8 mouse cellular contexts compared by ENCODE assay signal in the genomic region with DNA sequence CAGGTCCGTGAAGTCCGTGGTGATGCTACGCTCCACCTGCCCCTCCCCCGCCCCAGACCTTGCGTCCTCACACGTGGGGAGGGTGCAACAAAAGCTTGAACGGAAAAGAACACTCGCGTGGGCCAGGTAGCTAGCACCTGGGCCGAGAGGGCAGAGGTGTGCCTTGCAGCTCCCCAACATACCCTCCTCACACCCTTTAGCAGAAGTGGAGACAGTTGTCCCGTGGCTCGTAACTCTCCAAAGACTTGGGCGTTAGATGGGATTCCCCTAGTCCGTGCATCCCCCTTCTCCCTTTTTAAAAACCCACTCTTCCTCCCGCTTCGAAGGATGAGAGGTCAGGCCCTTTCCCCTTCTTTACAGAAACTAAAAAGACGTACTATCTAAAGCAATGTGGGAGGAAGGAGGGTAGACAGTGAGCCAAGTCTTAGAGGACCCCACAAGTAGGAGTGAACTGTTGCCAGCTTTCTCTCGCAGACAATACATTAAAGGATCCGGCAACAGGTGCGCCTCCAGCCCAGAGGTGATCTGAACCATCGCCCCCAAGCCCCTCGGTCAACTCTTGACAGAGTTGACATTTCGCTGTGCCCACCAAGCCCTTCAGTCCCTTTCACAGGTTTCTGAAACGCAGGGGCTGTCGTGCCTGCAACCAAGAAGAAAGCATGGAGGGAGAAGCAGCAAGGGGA. TPM values are rescaled to one million over a fixed set of nuclear protein-coding genes. Genes with fewer than 3 reads are reported as not detected.
DNase-seq lines count a peak whose midpoint lies in the region; ATAC-seq and TF ChIP-seq lines count a peak whose summit lies in the region.

No protein-coding gene starts in this region.

- peaks cover 29% of the 10 kb centered on the region for H3K4me1 ChIP-seq in kidney, embryonic 16.5 days (ENCODE audit: insufficient read depth, low read length)
- H3K4me1 ChIP-seq in bone marrow, adult 2 months (ENCODE audit: control insufficient read depth, insufficient read depth, low read length) = no peaks in the 10 kb centered on the region
- peaks cover 13% of the 10 kb centered on the region for H3K4me1 ChIP-seq in liver, embryonic 16.5 days (ENCODE audit: control insufficient read depth, low read depth, low read length)

- no peaks in the 10 kb centered on the region for H3K36me3 ChIP-seq in kidney, embryonic 16.5 days (ENCODE audit: insufficient read depth, low read length)
- no peaks in the 10 kb centered on the region for H3K36me3 ChIP-seq in liver, embryonic 16.5 days (ENCODE audit: control insufficient read depth, insufficient read depth)

- DNase-seq in kidney, adult 8-10 months = no peak
- no peak for DNase-seq in Muller cell, postnatal 12 days (ENCODE audit: inconsistent ontology term)
- no peak for DNase-seq in thymus, postnatal 14 days
- DNase-seq in left cerebral cortex, postnatal 25 days (ENCODE audit: low spot score in 2 of 2) = no peak

- intact Hi-C loops in left cerebral cortex, postnatal 25 days (cut with DNase I) = loop anchor here (10.0 kb wide), 2 partner anchors 119 to 499 kb away; partner anchors contain the start of gene Gpd2

- H3K4me3 ChIP-seq in kidney, embryonic 16.5 days (ENCODE audit: low read length) = peak overlapping the region; percentile 72
- peak overlapping the region; percentile 61 for H3K4me3 ChIP-seq in bone marrow, adult 2 months (replicated peaks; ENCODE audit: control insufficient read depth, low read depth, low read length)
- H3K4me3 ChIP-seq in liver, embryonic 16.5 days (ENCODE audit: low read depth, low read length) = peak overlapping the region; percentile 69

- H3K9me3 ChIP-seq in kidney, embryonic 16.5 days (ENCODE audit: low read length) = peaks cover 5% of the 10 kb centered on the region
- no peaks in the 10 kb centered on the region for H3K9me3 ChIP-seq in liver, embryonic 16.5 days (replicated peaks; ENCODE audit: control insufficient read depth, low read length)

- TF ChIP-seq CTCF in bone marrow, adult 2 months (IDR thresholded peaks at IDR 0.05; ENCODE audit: control insufficient read depth, insufficient read depth, low read length) = no peak

- H3K27ac ChIP-seq in kidney, embryonic 16.5 days (ENCODE audit: low read length) = no peak overlapping the region
- H3K27ac ChIP-seq in bone marrow, adult 2 months (ENCODE audit: control insufficient read depth, insufficient read depth, low read depth, low read length, poor library complexity) = no peak overlapping the region
- H3K27ac ChIP-seq in liver, embryonic 16.5 days (ENCODE audit: low read length) = no peak overlapping the region

- H3K27me3 ChIP-seq in kidney, embryonic 16.5 days (ENCODE audit: insufficient read depth, low read length) = peaks cover 42% of the 10 kb centered on the region
- peaks cover 56% of the 10 kb centered on the region for H3K27me3 ChIP-seq in liver, embryonic 16.5 days (ENCODE audit: control insufficient read depth, insufficient read depth, low read depth, low read length)

- H3K9ac ChIP-seq in kidney, embryonic 16.5 days (replicated peaks; ENCODE audit: low read length) = peak overlapping the region; percentile 73
- peak overlapping the region; percentile 53 for H3K9ac ChIP-seq in liver, embryonic 16.5 days (ENCODE audit: low read depth, low read length)

- under 1% methylated on average over 25 of the region's 25 CpGs for WGBS in kidney, embryonic 16.5 days
- WGBS in bone marrow, adult 2 months = 1% methylated on average over 25 of the region's 25 CpGs
- WGBS in liver, embryonic 16.5 days (ENCODE audit: insufficient replicate concordance) = 0% methylated on average over 24 of the region's 25 CpGs

- H3K4me2 ChIP-seq in kidney, embryonic 16.5 days (replicated peaks; ENCODE audit: low read depth, low read length) = peak overlapping the region; percentile 99
- peak overlapping the region; percentile 78 for H3K4me2 ChIP-seq in liver, embryonic 16.5 days (ENCODE audit: low read depth, low read length)

- TF ChIP-seq POLR2A in bone marrow, adult 2 months (IDR thresholded peaks at IDR 0.05; ENCODE audit: borderline replicate concordance, control insufficient read depth, low read depth, low read length) = no peak

- 0 out of 2 replicates have a peak, but pooled peaks have one; percentile 18 for ATAC-seq in kidney, embryonic 16.5 days (ENCODE audit: low FRiP score, low TSS enrichment)
- ATAC-seq in granulocyte monocyte progenitor cell, adult 5-6 weeks (replicated peaks; ENCODE audit: poor library complexity, severe bottlenecking) = 0 out of 2 replicates have a peak, but pooled peaks have one; percentile 0
- ATAC-seq in liver, embryonic 16.5 days (ENCODE audit: low read depth) = no peak

RNA-seq across cellular contexts. Expression of gene Nr4a2, which starts 8.5 kb away (rescaled TPM):
- 3.7 and 4.0 TPM in 2 replicates for polyA plus RNA-seq in kidney, embryonic 16.5 days (2015; fragmentation: Nextera tagmentation; extraction: Ambion mirVana)
- polyA plus RNA-seq in bone marrow, adult 2 months (2011; ENCODE audit: insufficient read depth, insufficient read length, low replicate concordance, missing spikeins) = 3.8 TPM in 1 of 2 replicates, not detected in the other
- 4.5 and 4.9 TPM in 2 replicates for total RNA-seq in granulocyte monocyte progenitor cell, adult 5-6 weeks (2014; fragmentation: Nextera tagmentation)
- 1.3 and 2.1 TPM in 2 replicates for total RNA-seq in granulocyte monocyte progenitor cell, adult 5-6 weeks (2017)
- polyA plus RNA-seq in liver, embryonic 16.5 days (2015; fragmentation: Nextera tagmentation; extraction: Ambion mirVana) = 0.25 and 0.31 TPM in 2 replicates
- total RNA-seq in left cerebral cortex, postnatal 25 days (2021) = 10 to 100 TPM; 46.3 to 50.6 TPM
